Mouse (Mus musculus) thymus, adult 2 months (tissue): ENCODE results near the gene Cad.

Experiments used
- CTCF ChIP-seq: fragments of 200-500 bp; IDR thresholded peaks from 2 replicates; pipeline ENCODE4 v1.5.1; 2012; ENCODE audit warnings: mild to moderate bottlenecking, control low read depth, low read length, moderate library complexity, borderline replicate concordance; ENCODE audit not compliant: control insufficient read depth, poor library complexity, insufficient read depth; ENCODE audit errors: extremely low read depth
- POLR2A ChIP-seq: fragments of 200-500 bp; IDR thresholded peaks from 2 replicates; pipeline ENCODE4 v1.6.1; 2012; ENCODE audit warnings: mild to moderate bottlenecking, low read length, control low read depth, moderate library complexity; ENCODE audit not compliant: control insufficient read depth, poor library complexity, insufficient read depth; ENCODE audit errors: extremely low read depth

GRCm38 (mm10) chr5:31046416-31046815 lies 8.2 kb upstream of the Cad start:
- TF ChIP-seq CTCF = no peak
- TF ChIP-seq POLR2A = no peak
